Mouse (Mus musculus): ENCODE measurements at regions not wholly inside any gene's neighbourhood (a gene's known extent, or its start where the extent isn't known, plus 50 kb on each side); places are given as distances from the start of the nearest gene placed in this dataset.

DNA sequence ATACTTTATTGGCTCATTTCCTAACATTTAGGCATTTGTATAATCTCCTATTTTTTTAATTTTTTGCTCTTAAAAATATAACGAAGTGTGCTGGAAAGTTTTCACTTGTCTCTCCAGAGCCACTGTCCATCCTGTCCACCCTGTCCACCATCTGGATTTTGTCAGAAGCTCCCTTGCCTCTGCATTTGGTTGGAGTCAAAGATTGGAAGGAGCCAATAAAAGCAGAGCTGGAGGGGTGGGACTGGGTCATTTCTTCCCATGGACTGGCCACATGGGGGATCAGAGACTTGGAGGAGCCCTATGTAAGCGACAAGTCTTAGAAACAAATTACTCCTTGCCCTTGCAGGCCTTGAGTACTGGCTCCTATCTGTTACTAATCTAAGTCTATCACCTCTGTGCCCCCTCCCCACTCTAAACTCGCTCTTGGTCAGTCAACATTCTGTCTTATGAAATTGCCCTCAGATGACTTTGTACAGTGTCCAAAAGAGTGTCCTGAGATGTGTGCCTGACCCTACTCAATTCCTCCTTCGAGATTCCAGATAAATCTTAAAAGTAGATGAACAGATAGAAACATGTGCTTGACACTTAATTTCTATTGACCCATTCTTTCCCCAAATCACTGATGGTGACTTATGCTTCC, 303.3 kb downstream of the Nuak1 start:
- no peak for TF ChIP-seq USF1 (IDR thresholded peaks at IDR 0.05; ENCODE audit: low read depth)
- TF ChIP-seq MYOG (IDR thresholded peaks at IDR 0.05; ENCODE audit: control insufficient read depth, extremely low read depth, insufficient read length): no peak
- TF ChIP-seq MYOD1 (IDR thresholded peaks at IDR 0.05; ENCODE audit: control insufficient read depth, insufficient read length, low read depth): no peak
- no peak for TF ChIP-seq FOSL1 (IDR thresholded peaks at IDR 0.05; ENCODE audit: insufficient read depth, low read length, poor library complexity, severe bottlenecking)
- no peak for TF ChIP-seq MAX (IDR thresholded peaks at IDR 0.05)
- TF ChIP-seq CEBPB (IDR thresholded peaks at IDR 0.05; ENCODE audit: low read depth): no peak
- TF ChIP-seq CTCF (IDR thresholded peaks at IDR 0.05; ENCODE audit: control insufficient read depth, insufficient read depth, insufficient read length): no peak
- Histone ChIP-seq H3ac (ENCODE audit: control insufficient read depth, insufficient read length, low read depth) (no peak overlapping the region), H3K79me2 (ENCODE audit: control insufficient read depth, insufficient read depth) (no peaks in the 10 kb centered on the region), H3K4me3 (ENCODE audit: insufficient read depth, poor library complexity, severe bottlenecking) (no peak overlapping the region), H3K79me3 (ENCODE audit: low read depth) (no peaks in the 10 kb centered on the region), H3K36me3 (ENCODE audit: control insufficient read depth, insufficient read depth) (no peaks in the 10 kb centered on the region), H3K27me3 (ENCODE audit: control insufficient read depth, insufficient read depth, insufficient read length) (no peaks in the 10 kb centered on the region)

DNA sequence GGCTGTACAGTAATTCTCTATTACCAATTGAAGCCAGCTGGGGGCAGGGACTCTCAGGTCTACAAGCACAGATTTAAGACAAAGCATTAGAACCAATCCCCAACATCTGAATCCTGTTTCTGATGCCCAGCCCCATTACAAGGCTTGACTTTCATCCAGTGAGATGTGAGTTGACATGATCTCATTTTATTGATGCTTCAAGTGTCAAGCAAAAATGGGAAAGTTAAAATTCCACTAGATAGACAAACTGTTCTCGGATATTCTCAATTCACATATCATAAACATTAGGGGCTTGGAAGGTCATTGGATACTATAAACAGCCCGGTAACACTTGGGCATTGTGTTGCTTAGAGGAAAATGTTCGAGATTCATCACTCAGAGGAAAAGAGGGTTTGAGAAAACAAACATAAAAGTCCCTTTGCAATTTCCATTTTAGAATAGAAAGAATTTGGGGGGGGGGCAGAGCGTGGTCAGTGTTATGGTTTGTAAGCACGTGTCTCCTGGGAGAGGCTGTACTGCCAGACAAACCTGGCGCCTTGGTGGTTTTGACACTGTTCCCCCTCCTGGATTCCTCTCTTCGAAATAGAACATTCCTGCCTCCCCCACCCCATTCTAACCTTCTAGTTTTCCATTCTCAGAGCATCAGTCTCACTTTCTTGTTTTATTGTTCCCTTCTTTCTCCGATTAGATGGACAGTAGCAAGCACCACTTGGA, 297.5 kb downstream of the Nuak1 start:
- TF ChIP-seq CEBPB (IDR thresholded peaks at IDR 0.05; ENCODE audit: low read depth) (no peak), USF1 (IDR thresholded peaks at IDR 0.05; ENCODE audit: low read depth) (no peak), CTCF (IDR thresholded peaks at IDR 0.05; ENCODE audit: control insufficient read depth, insufficient read depth, insufficient read length) (no peak), MAX (IDR thresholded peaks at IDR 0.05) (no peak), MYOD1 (IDR thresholded peaks at IDR 0.05; ENCODE audit: control insufficient read depth, insufficient read length, low read depth) (no peak), MYOG (IDR thresholded peaks at IDR 0.05; ENCODE audit: control insufficient read depth, extremely low read depth, insufficient read length) (no peak), FOSL1 (IDR thresholded peaks at IDR 0.05; ENCODE audit: insufficient read depth, low read length, poor library complexity, severe bottlenecking) (no peak)
- Histone ChIP-seq H3K36me3 (ENCODE audit: control insufficient read depth, insufficient read depth) (no peaks in the 10 kb centered on the region), H3K27me3 (ENCODE audit: control insufficient read depth, insufficient read depth, insufficient read length) (no peaks in the 10 kb centered on the region), H3ac (ENCODE audit: control insufficient read depth, insufficient read length, low read depth) (no peak overlapping the region), H3K79me2 (ENCODE audit: control insufficient read depth, insufficient read depth) (no peaks in the 10 kb centered on the region), H3K4me3 (ENCODE audit: insufficient read depth, poor library complexity, severe bottlenecking) (no peak overlapping the region), H3K79me3 (ENCODE audit: low read depth) (no peaks in the 10 kb centered on the region)

DNA sequence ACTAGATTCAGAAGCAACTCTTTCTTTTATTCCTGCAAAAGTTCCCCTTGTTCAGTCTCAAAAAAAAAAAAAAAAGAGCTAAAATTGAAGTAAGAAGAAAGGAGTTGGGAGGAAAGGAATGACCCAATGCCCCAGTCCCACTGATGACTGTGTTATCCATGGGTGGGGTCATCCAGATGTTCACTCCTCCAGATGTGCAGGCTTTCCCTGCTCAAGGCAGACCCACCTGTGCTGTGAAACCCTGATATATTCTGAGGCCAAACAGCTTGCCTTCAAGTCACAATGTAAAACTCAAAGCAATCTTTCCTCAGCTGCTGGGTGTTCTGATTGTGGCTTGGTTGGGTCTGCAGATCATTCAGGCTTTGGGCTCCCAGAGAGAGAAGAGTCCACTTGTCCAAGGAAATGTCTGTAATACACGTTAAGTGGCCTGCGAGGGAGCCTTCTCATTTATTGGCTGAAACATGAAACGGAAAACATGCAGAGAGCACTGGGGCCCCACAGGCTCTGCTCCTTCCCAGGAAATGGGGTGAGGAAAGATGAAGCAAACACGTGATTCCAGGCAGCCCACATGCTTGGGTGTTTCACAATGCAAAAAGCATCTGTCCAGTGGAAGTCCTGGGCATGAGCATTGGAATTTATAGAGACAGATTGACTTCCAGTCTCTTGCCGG, 296.6 kb downstream of the Nuak1 start:
- Histone ChIP-seq H3K36me3 (ENCODE audit: control insufficient read depth, insufficient read depth) (no peaks in the 10 kb centered on the region), H3K4me3 (ENCODE audit: insufficient read depth, poor library complexity, severe bottlenecking) (no peak overlapping the region), H3K79me3 (ENCODE audit: low read depth) (no peaks in the 10 kb centered on the region), H3ac (ENCODE audit: control insufficient read depth, insufficient read length, low read depth) (no peak overlapping the region), H3K27me3 (ENCODE audit: control insufficient read depth, insufficient read depth, insufficient read length) (no peaks in the 10 kb centered on the region), H3K79me2 (ENCODE audit: control insufficient read depth, insufficient read depth) (no peaks in the 10 kb centered on the region)
- no peak for TF ChIP-seq MAX (IDR thresholded peaks at IDR 0.05)
- no peak for TF ChIP-seq MYOG (IDR thresholded peaks at IDR 0.05; ENCODE audit: control insufficient read depth, extremely low read depth, insufficient read length)
- TF ChIP-seq CEBPB (IDR thresholded peaks at IDR 0.05; ENCODE audit: low read depth): no peak
- TF ChIP-seq MYOD1 (IDR thresholded peaks at IDR 0.05; ENCODE audit: control insufficient read depth, insufficient read length, low read depth): no peak
- TF ChIP-seq CTCF (IDR thresholded peaks at IDR 0.05; ENCODE audit: control insufficient read depth, insufficient read depth, insufficient read length): no peak
- no peak for TF ChIP-seq FOSL1 (IDR thresholded peaks at IDR 0.05; ENCODE audit: insufficient read depth, low read length, poor library complexity, severe bottlenecking)
- TF ChIP-seq USF1 (IDR thresholded peaks at IDR 0.05; ENCODE audit: low read depth): no peak

DNA sequence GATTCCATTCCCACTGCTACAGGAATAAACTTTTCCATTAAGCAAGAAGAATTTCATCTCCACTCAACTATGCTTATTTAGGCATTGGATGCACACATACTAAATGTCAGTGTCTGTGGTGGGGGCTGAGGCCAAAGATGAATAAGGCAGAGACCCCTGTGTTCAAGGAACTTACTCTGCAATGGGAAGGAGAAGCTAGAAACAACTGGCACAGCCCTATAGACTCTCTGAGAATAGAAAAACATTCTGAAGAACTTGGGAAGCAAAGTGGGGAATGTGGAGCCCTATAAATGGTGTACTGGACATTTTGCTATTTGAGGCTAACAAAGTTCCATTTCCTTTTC, 296.1 kb downstream of the Nuak1 start:
- H3K79me3 ChIP-seq (ENCODE audit: low read depth): no peaks in the 10 kb centered on the region
- no peaks in the 10 kb centered on the region for H3K79me2 ChIP-seq (ENCODE audit: control insufficient read depth, insufficient read depth)
- H3ac ChIP-seq (ENCODE audit: control insufficient read depth, insufficient read length, low read depth): no peak overlapping the region
- H3K27me3 ChIP-seq (ENCODE audit: control insufficient read depth, insufficient read depth, insufficient read length): no peaks in the 10 kb centered on the region
- no peak for TF ChIP-seq FOSL1 (IDR thresholded peaks at IDR 0.05; ENCODE audit: insufficient read depth, low read length, poor library complexity, severe bottlenecking)
- no peak for TF ChIP-seq MYOG (IDR thresholded peaks at IDR 0.05; ENCODE audit: control insufficient read depth, extremely low read depth, insufficient read length)
- no peak for TF ChIP-seq CTCF (IDR thresholded peaks at IDR 0.05; ENCODE audit: control insufficient read depth, insufficient read depth, insufficient read length)
- no peak overlapping the region for H3K4me3 ChIP-seq (ENCODE audit: insufficient read depth, poor library complexity, severe bottlenecking)
- H3K36me3 ChIP-seq (ENCODE audit: control insufficient read depth, insufficient read depth): no peaks in the 10 kb centered on the region

DNA sequence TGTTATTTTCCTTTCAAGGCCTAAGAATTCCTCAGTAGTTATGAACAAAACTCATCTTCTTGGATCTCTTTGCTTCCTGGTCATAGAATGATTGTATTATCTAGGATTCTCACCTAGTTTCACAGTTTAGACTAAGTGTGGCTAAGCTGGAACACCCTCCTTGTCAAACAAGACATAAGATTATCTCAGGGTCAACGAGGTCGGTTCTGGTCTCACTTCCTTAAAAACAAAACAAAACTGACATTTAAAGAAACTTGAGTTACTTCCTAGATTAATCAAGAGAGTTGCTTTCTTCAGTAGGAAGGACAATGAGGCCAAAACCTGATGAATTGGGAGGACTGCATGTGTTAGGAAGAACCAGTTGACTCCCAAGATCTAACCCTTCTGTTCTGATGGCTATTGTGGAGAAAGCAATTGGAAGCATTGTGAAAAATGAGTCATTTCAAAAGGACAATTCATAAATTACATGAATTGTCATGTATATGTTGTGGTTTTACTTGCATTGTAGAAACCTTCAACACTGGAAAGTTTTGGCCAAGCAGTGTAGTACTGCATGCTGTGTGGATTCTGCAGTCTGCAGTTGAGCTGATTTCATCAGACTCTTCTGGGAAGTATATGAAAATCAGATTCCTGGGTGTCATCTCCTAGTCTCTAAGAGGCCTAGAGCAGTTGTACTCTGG, 293.0 kb downstream of the Nuak1 start:
- H3K36me3 ChIP-seq (ENCODE audit: control insufficient read depth, insufficient read depth): no peaks in the 10 kb centered on the region
- no peak overlapping the region for H3ac ChIP-seq (ENCODE audit: control insufficient read depth, insufficient read length, low read depth)
- H3K79me2 ChIP-seq (ENCODE audit: control insufficient read depth, insufficient read depth): no peaks in the 10 kb centered on the region
- no peaks in the 10 kb centered on the region for H3K27me3 ChIP-seq (ENCODE audit: control insufficient read depth, insufficient read depth, insufficient read length)
- no peaks in the 10 kb centered on the region for H3K79me3 ChIP-seq (ENCODE audit: low read depth)
- TF ChIP-seq FOSL1 (IDR thresholded peaks at IDR 0.05; ENCODE audit: insufficient read depth, low read length, poor library complexity, severe bottlenecking) (no peak), MAX (IDR thresholded peaks at IDR 0.05) (no peak), MYOG (IDR thresholded peaks at IDR 0.05; ENCODE audit: control insufficient read depth, extremely low read depth, insufficient read length) (no peak)
- no peak overlapping the region for H3K4me3 ChIP-seq (ENCODE audit: insufficient read depth, poor library complexity, severe bottlenecking)
